Mouse (Mus musculus) CH12.LX (cell line): ENCODE results near the gene Ppm1l. TPM values are rescaled to one million over a fixed set of nuclear protein-coding genes. Genes with fewer than 3 reads are reported as not detected.

Source experiments
- DNase-seq: peaks from one replicate; pipeline ENCODE4 v3.0.0-alpha.2; 2013; ENCODE audit errors: extremely low read depth
- H3K27ac ChIP-seq: 2 replicates; pipeline ENCODE4 v1.5.1; 2012; ENCODE audit warnings: low read depth, mild to moderate bottlenecking, control low read depth, moderate library complexity; ENCODE audit not compliant: insufficient read depth
- H3K27me3 ChIP-seq: replicated peaks from 2 replicates; pipeline ENCODE3; 2012; ENCODE audit warnings: inconsistent platforms
- H3K36me3 ChIP-seq, 2 experiments: replicated peaks in 1 of 2; 2 replicates each; pipeline versions ENCODE3 to v1.6.1; 2012; ENCODE audit warnings: inconsistent platforms in 1 of 2, low read length in 1 of 2, mild to moderate bottlenecking in 1 of 2, mixed read lengths in 1 of 2, moderate library complexity in 1 of 2; ENCODE audit not compliant: control insufficient read depth in 1 of 2, insufficient read depth in 1 of 2
- H3K4me1 ChIP-seq, 2 experiments: 2 replicates each; pipeline ENCODE4 v1.6.1; 2012; ENCODE audit warnings: inconsistent platforms in 1 of 2, moderate library complexity in 1 of 2; ENCODE audit not compliant: insufficient read depth in 2 of 2, control insufficient read depth in 1 of 2
- H3K4me2 ChIP-seq: 2 replicates; pipeline ENCODE4 v1.6.1; 2012; ENCODE audit warnings: low read depth, mild to moderate bottlenecking, control low read depth; ENCODE audit not compliant: poor library complexity, insufficient read depth, severe bottlenecking
- H3K4me3 ChIP-seq, 3 experiments: fragments of 150-350 bp in 1 of 3; sonication (generic) in 1 of 3; replicated peaks in 1 of 3; 2 replicates each; pipeline versions ENCODE3 to v1.5.1; 2011 to 2012; ENCODE audit warnings: low read depth in 2 of 3, low read length in 2 of 3, mild to moderate bottlenecking in 2 of 3, moderate library complexity in 2 of 3, control low read depth in 1 of 3, improper control_type of control experiment in 1 of 3, inconsistent platforms in 1 of 3, mixed read lengths in 1 of 3; ENCODE audit not compliant: poor library complexity in 1 of 3
- H3K79me2 ChIP-seq: replicated peaks from 2 replicates; pipeline ENCODE4 v1.6.1; 2012; ENCODE audit warnings: mild to moderate bottlenecking, moderate library complexity; ENCODE audit not compliant: control insufficient read depth, poor library complexity, insufficient read depth, severe bottlenecking; ENCODE audit errors: extremely low read depth
- H3K9ac ChIP-seq: 2 replicates; pipeline ENCODE4 v1.6.1; 2012; ENCODE audit warnings: low read depth, mild to moderate bottlenecking, control low read depth, moderate library complexity; ENCODE audit not compliant: insufficient read depth
- H3K9me3 ChIP-seq: replicated peaks from 2 replicates; pipeline ENCODE3; 2012; ENCODE audit warnings: low read length, inconsistent platforms, mixed read lengths
- CHD1 ChIP-seq: IDR thresholded peaks from 2 replicates; pipeline ENCODE4 v1.6.1; 2012; ENCODE audit warnings: low read depth, low read length, improper control_type of control experiment, inconsistent platforms
- ELF1 ChIP-seq: IDR thresholded peaks from 2 replicates; pipeline ENCODE4 v1.6.1; 2014; ENCODE audit warnings: low read depth, mild to moderate bottlenecking, inconsistent platforms, low read length, improper control_type of control experiment
- EP300 ChIP-seq: IDR thresholded peaks from 2 replicates; pipeline ENCODE4 v1.6.1; 2011; ENCODE audit warnings: low read length, improper control_type of control experiment
- JUND ChIP-seq: conservative IDR thresholded peaks from 2 replicates; pipeline ENCODE4 v1.6.1; 2011; ENCODE audit warnings: low read depth, low read length, improper control_type of control experiment
- MAFK ChIP-seq: IDR thresholded peaks from 2 replicates; pipeline ENCODE4 v1.6.1; 2011; ENCODE audit warnings: low read length, improper control_type of control experiment; ENCODE audit not compliant: insufficient replicate concordance
- MXI1 ChIP-seq: IDR thresholded peaks from 2 replicates; pipeline ENCODE4 v1.6.1; 2011; ENCODE audit warnings: mild to moderate bottlenecking, low read depth, low read length, improper control_type of control experiment
- NELFE ChIP-seq: IDR thresholded peaks from 2 replicates; pipeline ENCODE4 v1.6.1; 2011; ENCODE audit warnings: low read depth, low read length, improper control_type of control experiment
- PAX5 ChIP-seq: IDR thresholded peaks from 2 replicates; pipeline ENCODE4 v1.6.1; 2012; ENCODE audit warnings: low read length, inconsistent platforms, mixed read lengths
- RCOR1 ChIP-seq: conservative IDR thresholded peaks from 2 replicates; pipeline ENCODE4 v1.6.1; 2012; ENCODE audit warnings: low read depth, mild to moderate bottlenecking, inconsistent platforms, low read length, improper control_type of control experiment
- SIN3A ChIP-seq: IDR thresholded peaks from 2 replicates; pipeline ENCODE4 v1.6.1; 2012; ENCODE audit warnings: low read length, improper control_type of control experiment, inconsistent platforms
- TBP ChIP-seq: conservative IDR thresholded peaks from 2 replicates; pipeline ENCODE4 v1.6.1; 2011; ENCODE audit warnings: low read depth, low read length, improper control_type of control experiment
- TCF12 ChIP-seq: IDR thresholded peaks from 2 replicates; pipeline ENCODE4 v1.6.1; 2014; ENCODE audit warnings: low read depth, mild to moderate bottlenecking, inconsistent platforms, low read length, improper control_type of control experiment
- USF2 ChIP-seq: conservative IDR thresholded peaks from 2 replicates; pipeline ENCODE4 v1.6.1; 2011; ENCODE audit warnings: low read depth, low read length, improper control_type of control experiment
- ZKSCAN1 ChIP-seq: IDR thresholded peaks from 2 replicates; pipeline ENCODE4 v1.6.1; 2012; ENCODE audit warnings: low read depth, inconsistent platforms, low read length, improper control_type of control experiment, borderline replicate concordance
- ZMIZ1 ChIP-seq: IDR thresholded peaks from 2 replicates; pipeline ENCODE4 v1.6.1; 2012; ENCODE audit warnings: low read depth, mild to moderate bottlenecking, inconsistent platforms, low read length, improper control_type of control experiment
- ZNF384 ChIP-seq: IDR thresholded peaks from 2 replicates; pipeline ENCODE4 v1.6.1; 2012; ENCODE audit warnings: low read depth, low read length, improper control_type of control experiment, inconsistent platforms
- dilution Hi-C: fragments of 300-500 bp; cut with MboI; formaldehyde crosslinking; loops from 2 replicates; pipeline ENCODE4 v1.14.3; 2020; ENCODE audit warnings: low sequenced_read_pairs; ENCODE audit not compliant: extremely low pct_unique_long_range_greater_than_20kb, extremely low pct_ligation_motif_present
- in situ Hi-C: fragments of 300-500 bp; cut with MboI; formaldehyde crosslinking; loops from 3 replicates; pipeline ENCODE4 v1.14.3; 2019; ENCODE audit warnings: low sequenced_read_pairs, low pct_ligation_motif_present, low pct_unique_long_range_greater_than_20kb, mixed read lengths
- polyA plus RNA-seq: library from polyadenylated mRNA; unstranded; fragments of >175 nt; gene quantifications from 2 replicates; pipeline ENCODE4 v1.2.1, GENCODE M21; 2012; ENCODE audit warnings: low read depth; ENCODE audit not compliant: insufficient read length
- total RNA-seq, 2 experiments: library from RNA; depleted of rRNA; stranded (reverse); fragments of 300-350 nt in 1 of 2; fragments of >200 nt in 1 of 2; gene quantifications; 2 replicates each; pipeline ENCODE4 v1.2.3; 2012 to 2014

Gene Ppm1l
- total and polyA plus RNA-seq, 3 experiments: 0.68 to 2.4 (median 1.7) TPM

DNA sequence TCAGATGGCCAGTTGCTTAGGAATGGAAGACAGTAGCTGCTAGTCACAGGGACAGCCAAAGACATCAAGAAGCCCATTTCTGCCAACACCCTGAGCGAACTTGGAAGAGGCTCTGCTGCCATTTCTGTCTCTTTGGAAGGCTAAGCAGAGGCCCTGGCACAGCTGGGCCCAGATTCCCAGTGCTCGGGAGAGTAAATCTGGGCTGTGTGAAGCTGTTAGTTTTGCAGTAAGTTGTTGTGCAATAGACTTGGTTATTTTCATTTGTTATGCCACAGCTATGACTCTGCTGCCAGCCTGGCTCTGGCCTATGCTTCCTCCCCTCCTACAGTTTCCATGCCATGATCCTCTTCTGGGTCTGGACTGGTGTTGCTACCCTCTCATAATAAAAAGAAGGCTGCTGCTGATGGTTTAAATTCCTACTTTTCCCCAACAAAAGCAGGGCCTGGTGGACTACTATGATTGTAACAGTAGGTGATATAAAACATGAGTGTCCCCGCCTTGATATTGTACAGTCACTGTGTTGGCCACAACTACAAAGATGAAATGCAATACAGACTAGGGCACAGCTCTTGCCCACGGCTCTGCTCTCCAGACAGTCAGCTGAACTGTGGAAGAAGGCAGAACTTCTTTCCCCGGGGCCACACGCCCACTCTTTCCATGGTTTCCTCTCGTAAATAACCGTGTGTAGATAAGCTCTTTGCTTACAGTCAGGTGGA lies 207.9 kb downstream of the Ppm1l start:
- peak; percentile 2 for DNase-seq
- dilution Hi-C loops: no loop called here

GRCm38 (mm10) chr3:69525072-69525529 lies 208.4 kb downstream of the Ppm1l start:
- Histone ChIP-seq H3K4me2 (no peak overlapping the region), H3K36me3 (no peaks in the 10 kb centered on the region), H3K4me3 (no peak overlapping the region), H3K4me1 (peaks cover 4 to 14% of the 10 kb centered on the region in 2 experiments; a peak in 2 of 4 replicates), H3K9me3 (peaks cover 5% of the 10 kb centered on the region), H3K27me3 (no peaks in the 10 kb centered on the region), H3K9ac (no peak overlapping the region), H3K27ac (no peak overlapping the region), H3K79me2 (no peaks in the 10 kb centered on the region)
- in situ Hi-C loops: no loop called here
- dilution Hi-C loops: no loop called here
- DNase-seq: peak; percentile 33
- TF ChIP-seq EP300: 0 out of 2 replicates have a peak, but pooled peaks have one; percentile 29
- no peak for TF ChIP-seq JUND

More for the DNA sequence above, 207.9 kb downstream of the Ppm1l start:
- Histone ChIP-seq H3K4me3 (no peak overlapping the region), H3K4me1 (peaks cover 4 to 14% of the 10 kb centered on the region in 2 experiments; a peak in 2 of 4 replicates), H3K9me3 (peaks cover 5% of the 10 kb centered on the region), H3K27ac (no peak overlapping the region), H3K79me2 (no peaks in the 10 kb centered on the region), H3K36me3 (no peaks in the 10 kb centered on the region), H3K4me2 (no peak overlapping the region), H3K9ac (no peak overlapping the region), H3K27me3 (no peaks in the 10 kb centered on the region)
- TF ChIP-seq RCOR1 (no peak), MAFK (no peak), ELF1 (no peak), ZNF384 (no peak), TCF12 (no peak), ZKSCAN1 (no peak), MXI1 (no peak), CHD1 (no peak), SIN3A (no peak), NELFE (no peak), TBP (no peak), USF2 (no peak), ZMIZ1 (no peak), PAX5 (no peak), EP300 (no peak)
- in situ Hi-C loops: no loop called here
